Mouse (Mus musculus): Measurements from ENCODE around the gene Ctnnbip1. TPM values are rescaled to one million over a fixed set of nuclear protein-coding genes. Genes with fewer than 3 reads are reported as not detected.
A peak's percentile ranks its signal among the peaks of the same experiment; 100 is the strongest.

The Ctnnbip1 gene
- polyA plus RNA-seq, 1 experiment from 2014 or later, result 65.2 TPM

GRCm38 (mm10) chr4:149489415-149490240 is 28.4 kb upstream of the Ctnnbip1 start:
- Histone ChIP-seq H3K4me2 (replicated peaks; ENCODE audit: low read depth, low read length) (no peak overlapping the region), H3K9me3 (ENCODE audit: control insufficient read depth, low read length) (no peaks in the 10 kb centered on the region), H3K27ac (ENCODE audit: low read depth, low read length) (no peak overlapping the region), H3K36me3 (ENCODE audit: control insufficient read depth, insufficient read depth, low read length) (peaks cover 3% of the 10 kb centered on the region), H3K9ac (ENCODE audit: low read depth, low read length) (no peak overlapping the region), H3K4me3 (ENCODE audit: low read depth, low read length) (no peak overlapping the region), H3K27me3 (ENCODE audit: control insufficient read depth, insufficient read depth, low read length) (no peaks in the 10 kb centered on the region), H3K4me1 (replicated peaks; ENCODE audit: control insufficient read depth, insufficient read depth, low read length) (0 out of 2 replicates have a peak, but pooled peaks cover under 1% of the 10 kb centered on the region)
- ATAC-seq (ENCODE audit: low FRiP score) (no peak), DNase-seq (ENCODE audit: low spot score) (no peak)
- WGBS, result 93% methylated on average over 14 of the region's 14 CpGs

GRCm38 (mm10) chr4:149491151-149491550 is 26.9 kb upstream of the Ctnnbip1 start:
- 98% methylated on average over 3 of the region's 3 CpGs for whole genome bisulfite sequencing
- no peak for ATAC-seq (ENCODE audit: low FRiP score)

GRCm38 (mm10) chr4:149496612-149497011 is 21.4 kb upstream of the Ctnnbip1 start:
- Histone ChIP-seq H3K27ac (ENCODE audit: low read depth, low read length) (peak overlapping the region; percentile 82), H3K9me3 (ENCODE audit: control insufficient read depth, low read length) (no peaks in the 10 kb centered on the region), H3K27me3 (ENCODE audit: control insufficient read depth, insufficient read depth, low read length) (no peaks in the 10 kb centered on the region), H3K4me2 (replicated peaks; ENCODE audit: low read depth, low read length) (no peak overlapping the region), H3K36me3 (ENCODE audit: control insufficient read depth, insufficient read depth, low read length) (peaks cover 5% of the 10 kb centered on the region; the same call in 1 of the 2 replicates), H3K4me1 (replicated peaks; ENCODE audit: control insufficient read depth, insufficient read depth, low read length) (peaks cover 5% of the 10 kb centered on the region; the same call in 1 of the 2 replicates), H3K9ac (ENCODE audit: low read depth, low read length) (no peak overlapping the region), H3K4me3 (ENCODE audit: low read depth, low read length) (no peak overlapping the region)
- peak; percentile 71; the same call in 1 of the 2 replicates for ATAC-seq (ENCODE audit: low FRiP score)
- whole genome bisulfite sequencing, result 25% methylated on average over 2 of the region's 2 CpGs
- DNase-seq (ENCODE audit: low spot score), result peak; percentile 60

More at GRCm38 (mm10) chr4:149491151-149491550, 26.9 kb upstream of the Ctnnbip1 start:
- no peak overlapping the region for H3K4me3 ChIP-seq (ENCODE audit: low read depth, low read length)
- H3K4me2 ChIP-seq (replicated peaks; ENCODE audit: low read depth, low read length), result no peak overlapping the region
- no peak overlapping the region for H3K9ac ChIP-seq (ENCODE audit: low read depth, low read length)
- H3K4me1 ChIP-seq (replicated peaks; ENCODE audit: control insufficient read depth, insufficient read depth, low read length), result peaks cover 3% of the 10 kb centered on the region; the same call in 1 of the 2 replicates
- no peak overlapping the region for H3K27ac ChIP-seq (ENCODE audit: low read depth, low read length)
- H3K9me3 ChIP-seq (ENCODE audit: control insufficient read depth, low read length), result no peaks in the 10 kb centered on the region
- H3K27me3 ChIP-seq (ENCODE audit: control insufficient read depth, insufficient read depth, low read length), result no peaks in the 10 kb centered on the region
- H3K36me3 ChIP-seq (ENCODE audit: control insufficient read depth, insufficient read depth, low read length), result peaks cover 4% of the 10 kb centered on the region
- DNase-seq (ENCODE audit: low spot score), result no peak

GRCm38 (mm10) chr4:149498901-149499300 is 19.1 kb upstream of the Ctnnbip1 start:
- Histone ChIP-seq H3K9me3 (ENCODE audit: control insufficient read depth, low read length) (no peaks in the 10 kb centered on the region), H3K4me3 (ENCODE audit: low read depth, low read length) (no peak overlapping the region), H3K36me3 (ENCODE audit: control insufficient read depth, insufficient read depth, low read length) (0 out of 2 replicates have a peak, but pooled peaks cover 5% of the 10 kb centered on the region), H3K27me3 (ENCODE audit: control insufficient read depth, insufficient read depth, low read length) (no peaks in the 10 kb centered on the region), H3K9ac (ENCODE audit: low read depth, low read length) (no peak overlapping the region), H3K4me1 (replicated peaks; ENCODE audit: control insufficient read depth, insufficient read depth, low read length) (peaks cover 5% of the 10 kb centered on the region; the same call in 1 of the 2 replicates), H3K4me2 (replicated peaks; ENCODE audit: low read depth, low read length) (no peak overlapping the region), H3K27ac (ENCODE audit: low read depth, low read length) (no peak overlapping the region)
- ATAC-seq (ENCODE audit: low FRiP score) (no peak), DNase-seq (ENCODE audit: low spot score) (no peak)
- WGBS, result 89% methylated on average over 8 of the region's 8 CpGs

GRCm38 (mm10) chr4:149499790-149500189 is 18.2 kb upstream of the Ctnnbip1 start:
- Histone ChIP-seq H3K36me3 (ENCODE audit: control insufficient read depth, insufficient read depth, low read length) (0 out of 2 replicates have a peak, but pooled peaks cover 5% of the 10 kb centered on the region), H3K27me3 (ENCODE audit: control insufficient read depth, insufficient read depth, low read length) (no peaks in the 10 kb centered on the region), H3K9ac (ENCODE audit: low read depth, low read length) (no peak overlapping the region), H3K4me3 (ENCODE audit: low read depth, low read length) (no peak overlapping the region), H3K9me3 (ENCODE audit: control insufficient read depth, low read length) (no peaks in the 10 kb centered on the region), H3K4me1 (replicated peaks; ENCODE audit: control insufficient read depth, insufficient read depth, low read length) (peaks cover 5% of the 10 kb centered on the region; the same call in 1 of the 2 replicates), H3K4me2 (replicated peaks; ENCODE audit: low read depth, low read length) (no peak overlapping the region), H3K27ac (ENCODE audit: low read depth, low read length) (no peak overlapping the region)
- WGBS, result 82% methylated on average over 5 of the region's 5 CpGs
- ATAC-seq (ENCODE audit: low FRiP score) (no peak), DNase-seq (ENCODE audit: low spot score) (no peak)

- no peaks in the 10 kb centered on the region for H3K4me1 ChIP-seq (replicated peaks; ENCODE audit: control insufficient read depth, insufficient read depth, low read length)
- no peak overlapping the region for H3K4me2 ChIP-seq (replicated peaks; ENCODE audit: low read depth, low read length)
- no peak overlapping the region for H3K4me3 ChIP-seq (ENCODE audit: low read depth, low read length)
- DNase-seq (ENCODE audit: low spot score), result no peak
- 93% methylated on average over 5 of the region's 5 CpGs for WGBS
- no peak overlapping the region for H3K27ac ChIP-seq (ENCODE audit: low read depth, low read length)
- no peaks in the 10 kb centered on the region for H3K9me3 ChIP-seq (ENCODE audit: control insufficient read depth, low read length)
- no peaks in the 10 kb centered on the region for H3K36me3 ChIP-seq (ENCODE audit: control insufficient read depth, insufficient read depth, low read length)
- H3K27me3 ChIP-seq (ENCODE audit: control insufficient read depth, insufficient read depth, low read length), result no peaks in the 10 kb centered on the region
- no peak for ATAC-seq (ENCODE audit: low FRiP score)
- H3K9ac ChIP-seq (ENCODE audit: low read depth, low read length), result no peak overlapping the region
These were observed 13.7 kb upstream of the Ctnnbip1 start for GRCm38 (mm10) chr4:149504363-149504762.

- no peaks in the 10 kb centered on the region for H3K36me3 ChIP-seq (ENCODE audit: control insufficient read depth, insufficient read depth, low read length)
- H3K9ac ChIP-seq (ENCODE audit: low read depth, low read length), result no peak overlapping the region
- no peak overlapping the region for H3K4me2 ChIP-seq (replicated peaks; ENCODE audit: low read depth, low read length)
- 50% methylated on average over 3 of the region's 3 CpGs for WGBS
- ATAC-seq (ENCODE audit: low FRiP score) (no peak), DNase-seq (ENCODE audit: low spot score) (no peak)
- no peaks in the 10 kb centered on the region for H3K9me3 ChIP-seq (ENCODE audit: control insufficient read depth, low read length)
- no peaks in the 10 kb centered on the region for H3K27me3 ChIP-seq (ENCODE audit: control insufficient read depth, insufficient read depth, low read length)
- H3K4me1 ChIP-seq (replicated peaks; ENCODE audit: control insufficient read depth, insufficient read depth, low read length), result no peaks in the 10 kb centered on the region
- no peak overlapping the region for H3K27ac ChIP-seq (ENCODE audit: low read depth, low read length)
- H3K4me3 ChIP-seq (ENCODE audit: low read depth, low read length), result no peak overlapping the region
These were observed 13.2 kb upstream of the Ctnnbip1 start for GRCm38 (mm10) chr4:149504858-149505257.

GRCm38 (mm10) chr4:149505261-149505967 is 12.6 kb upstream of the Ctnnbip1 start:
- H3K27me3 ChIP-seq (ENCODE audit: control insufficient read depth, insufficient read depth, low read length), result no peaks in the 10 kb centered on the region
- DNase-seq (ENCODE audit: low spot score), result no peak
- no peak overlapping the region for H3K4me3 ChIP-seq (ENCODE audit: low read depth, low read length)
- no peak overlapping the region for H3K4me2 ChIP-seq (replicated peaks; ENCODE audit: low read depth, low read length)
- no peaks in the 10 kb centered on the region for H3K36me3 ChIP-seq (ENCODE audit: control insufficient read depth, insufficient read depth, low read length)
- ATAC-seq (ENCODE audit: low FRiP score), result no peak
- H3K4me1 ChIP-seq (replicated peaks; ENCODE audit: control insufficient read depth, insufficient read depth, low read length), result no peaks in the 10 kb centered on the region
- 63% methylated on average over 14 of the region's 15 CpGs for WGBS
- no peak overlapping the region for H3K27ac ChIP-seq (ENCODE audit: low read depth, low read length)
- H3K9me3 ChIP-seq (ENCODE audit: control insufficient read depth, low read length), result no peaks in the 10 kb centered on the region
- no peak overlapping the region for H3K9ac ChIP-seq (ENCODE audit: low read depth, low read length)
